Mouse (Mus musculus) limb, embryonic 12.5 days (tissue): ENCODE data around the gene Fam173a. TPM values are rescaled to one million over a fixed set of nuclear protein-coding genes. Genes with fewer than 3 reads are reported as not detected.

Source experiments
- ATAC-seq: fragments of 200-750 bp; cut with Nextera tagmentation; 2 replicates; pipeline ENCODE4 v1.8.0; 2017; ENCODE audit warnings: low read depth, moderate TSS enrichment; ENCODE audit not compliant: insufficient number of reproducible peaks, insufficient read depth, low FRiP score, low TSS enrichment
- H3K27ac ChIP-seq: fragments of 300-500 bp; sonication (generic); 2 replicates; pipeline ENCODE4 v1.5.1; 2016; ENCODE audit warnings: mild to moderate bottlenecking, moderate library complexity
- H3K27me3 ChIP-seq: fragments of 300-500 bp; sonication (generic); 2 replicates; pipeline ENCODE4 v1.6.1; 2016; ENCODE audit warnings: mild to moderate bottlenecking, moderate library complexity
- H3K36me3 ChIP-seq: fragments of 300-500 bp; sonication (generic); 2 replicates; pipeline ENCODE4 v1.6.1; 2016; ENCODE audit warnings: mild to moderate bottlenecking, moderate library complexity
- H3K4me1 ChIP-seq: fragments of 300-500 bp; sonication (generic); replicated peaks from 2 replicates; pipeline ENCODE4 v1.6.1; 2016
- H3K4me2 ChIP-seq: fragments of 300-500 bp; sonication (generic); 2 replicates; pipeline ENCODE4 v1.6.1; 2016; ENCODE audit warnings: mild to moderate bottlenecking, moderate library complexity
- H3K4me3 ChIP-seq: fragments of 300-500 bp; sonication (generic); replicated peaks from 2 replicates; pipeline ENCODE4 v1.5.1; 2016; ENCODE audit warnings: mild to moderate bottlenecking
- H3K9ac ChIP-seq: fragments of 300-500 bp; sonication (generic); replicated peaks from 2 replicates; pipeline ENCODE4 v1.6.1; 2016; ENCODE audit warnings: mild to moderate bottlenecking, moderate library complexity
- H3K9me3 ChIP-seq: fragments of 300-500 bp; sonication (generic); 2 replicates; pipeline ENCODE4 v1.6.1; 2016; ENCODE audit warnings: mild to moderate bottlenecking, moderate library complexity
- WGBS: fragments of 180-500 bp; shearing (Covaris S2); methylation state at CpG from one replicate; pipeline ENCODE4 v1.1.7; 2016; 5-methylcytosine and 5-hydroxymethylcytosine counted together
- polyA plus RNA-seq: library from polyadenylated mRNA; unstranded; fragments of >200 nt; fragmentation: Nextera tagmentation; extraction: Ambion mirVana; gene quantifications from 2 replicates; pipeline ENCODE4 v1.2.1, GENCODE M21; 2016

Fam173a gene
- polyA plus RNA-seq, 1 experiment from 2014 or later = 68.3 TPM

DNA sequence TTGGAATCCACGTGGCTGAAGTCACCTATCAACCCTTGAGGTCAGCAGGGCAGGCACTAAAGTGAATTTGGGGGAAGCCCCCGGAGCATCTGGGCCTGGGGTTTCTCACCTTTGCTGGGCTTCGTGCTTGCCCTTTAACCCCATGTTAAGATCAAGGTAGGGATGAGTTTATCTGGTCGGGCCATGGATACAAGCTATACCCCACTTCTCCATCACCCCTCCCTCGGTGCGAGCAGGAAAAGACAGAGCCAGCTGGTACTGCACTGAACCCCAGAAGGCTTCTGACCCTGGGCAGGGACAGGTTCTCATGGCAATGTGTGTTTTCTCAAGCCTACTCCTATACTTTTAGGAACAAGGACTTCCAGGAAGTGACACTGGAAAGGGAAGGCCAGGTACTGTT is 11.4 kb downstream of the Fam173a start:
- peaks cover 64% of the 10 kb centered on the region for H3K36me3 ChIP-seq
- no peak for ATAC-seq
- H3K27me3 ChIP-seq = no peaks in the 10 kb centered on the region
- no peak overlapping the region for H3K4me2 ChIP-seq
- H3K9ac ChIP-seq = no peak overlapping the region
- H3K9me3 ChIP-seq = no peaks in the 10 kb centered on the region
- 70% methylated on average over 6 of the region's 6 CpGs for WGBS
- no peak overlapping the region for H3K4me3 ChIP-seq
- peaks cover 24% of the 10 kb centered on the region for H3K4me1 ChIP-seq
- H3K27ac ChIP-seq = no peak overlapping the region

GRCm38 (mm10) chr17:25777948-25778347 is 14.8 kb downstream of the Fam173a start:
- no peaks in the 10 kb centered on the region for H3K9me3 ChIP-seq
- ATAC-seq = no peak
- no peak overlapping the region for H3K27ac ChIP-seq
- H3K4me2 ChIP-seq = no peak overlapping the region
- peaks cover 49% of the 10 kb centered on the region for H3K36me3 ChIP-seq
- no peak overlapping the region for H3K9ac ChIP-seq
- H3K4me1 ChIP-seq = peaks cover 10% of the 10 kb centered on the region
- 93% methylated on average over 5 of the region's 5 CpGs for WGBS
- no peak overlapping the region for H3K4me3 ChIP-seq
- H3K27me3 ChIP-seq = no peaks in the 10 kb centered on the region

GRCm38 (mm10) chr17:25775318-25776062 is 17.2 kb downstream of the Fam173a start:
- no peaks in the 10 kb centered on the region for H3K27me3 ChIP-seq
- 86% methylated on average over 10 of the region's 10 CpGs for WGBS
- no peak overlapping the region for H3K27ac ChIP-seq
- H3K36me3 ChIP-seq = peaks cover 24% of the 10 kb centered on the region
- peaks cover 9% of the 10 kb centered on the region for H3K4me1 ChIP-seq
- H3K9ac ChIP-seq = no peak overlapping the region
- H3K9me3 ChIP-seq = no peaks in the 10 kb centered on the region
- H3K4me2 ChIP-seq = no peak overlapping the region
- H3K4me3 ChIP-seq = no peak overlapping the region
- no peak for ATAC-seq

DNA sequence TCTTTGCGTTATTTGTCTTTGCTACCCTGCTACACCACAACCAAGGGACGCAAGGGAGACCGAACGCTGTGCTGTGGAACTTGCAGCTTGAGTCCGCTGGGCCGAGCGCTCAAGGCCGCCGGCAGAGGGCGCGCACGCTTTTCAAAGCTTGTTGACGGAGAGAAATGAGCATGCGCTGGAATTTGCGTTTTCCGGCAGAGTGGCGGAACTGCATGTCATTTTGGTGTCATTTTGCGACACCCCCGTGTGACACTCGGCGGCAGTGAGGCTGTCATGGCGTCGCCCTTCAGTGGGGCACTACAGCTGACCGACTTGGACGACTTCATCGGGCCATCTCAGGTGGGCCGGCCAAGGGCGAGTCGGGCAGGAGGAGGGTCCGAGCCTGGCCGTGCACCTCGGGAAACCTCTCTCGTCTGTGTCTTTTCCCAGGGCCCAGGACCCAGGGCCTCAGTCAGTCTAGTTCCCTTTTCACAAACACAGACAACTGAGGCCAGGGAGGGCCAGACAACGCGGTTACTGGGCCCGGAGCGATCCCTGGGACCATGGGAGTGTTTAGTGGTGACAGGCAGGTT is 19.1 kb downstream of the Fam173a start, which contains the start of gene Narfl:
TSS of gene Narfl (plus strand) at position 228 of the 572 bp plus-strand sequence.
- peak within 1 kb of the TSS; percentile 90 for H3K4me2 ChIP-seq
- peaks cover 14% of the 10 kb centered on the region for H3K36me3 ChIP-seq
- H3K4me1 ChIP-seq = peaks cover 9% of the 10 kb centered on the region
- peak within 1 kb of the TSS; percentile 83 for H3K9ac ChIP-seq
- 0 out of 2 replicates have a peak, but pooled peaks cover 6% of the 10 kb centered on the region for H3K27me3 ChIP-seq
- no peak within 1 kb of the TSS for H3K27ac ChIP-seq
- peak; percentile 77 for ATAC-seq
- no peaks in the 10 kb centered on the region for H3K9me3 ChIP-seq
- WGBS = 0% methylated on average over 37 of the region's 37 CpGs
- peak within 1 kb of the TSS; percentile 73 for H3K4me3 ChIP-seq

GRCm38 (mm10) chr17:25769331-25769730 is 23.4 kb downstream of the Fam173a start:
- Histone ChIP-seq H3K9ac (no peak overlapping the region), H3K4me1 (peaks cover 9% of the 10 kb centered on the region), H3K4me2 (no peak overlapping the region), H3K9me3 (no peaks in the 10 kb centered on the region), H3K27ac (no peak overlapping the region), H3K4me3 (no peak overlapping the region), H3K36me3 (no peaks in the 10 kb centered on the region), H3K27me3 (peaks cover 12% of the 10 kb centered on the region; the same call in 1 of the 2 replicates)
- WGBS = 24% methylated on average over 8 of the region's 9 CpGs
- ATAC-seq = no peak

- WGBS = 19% methylated on average over 5 of the region's 5 CpGs
- Histone ChIP-seq H3K9ac (no peak overlapping the region), H3K4me3 (no peak overlapping the region), H3K4me2 (no peak overlapping the region), H3K4me1 (peaks cover 5% of the 10 kb centered on the region; the same call in 1 of the 2 replicates), H3K27ac (no peak overlapping the region), H3K9me3 (no peaks in the 10 kb centered on the region), H3K36me3 (no peaks in the 10 kb centered on the region), H3K27me3 (peaks cover 12% of the 10 kb centered on the region; the same call in 1 of the 2 replicates)
- ATAC-seq = no peak
Measured at GRCm38 (mm10) chr17:25765886-25766285, 26.8 kb downstream of the Fam173a start.

- Histone ChIP-seq H3K4me1 (peaks cover 5% of the 10 kb centered on the region; the same call in 1 of the 2 replicates), H3K9me3 (no peaks in the 10 kb centered on the region), H3K4me3 (no peak overlapping the region), H3K9ac (no peak overlapping the region), H3K36me3 (no peaks in the 10 kb centered on the region), H3K27me3 (peaks cover 5% of the 10 kb centered on the region; the same call in 1 of the 2 replicates), H3K4me2 (no peak overlapping the region), H3K27ac (no peak overlapping the region)
- no peak for ATAC-seq
- 32% methylated on average over 3 of the region's 3 CpGs for WGBS
Measured at GRCm38 (mm10) chr17:25762591-25762990, 30.1 kb downstream of the Fam173a start.

- Histone ChIP-seq H3K4me2 (no peak overlapping the region), H3K27ac (no peak overlapping the region), H3K9ac (no peak overlapping the region), H3K4me3 (no peak overlapping the region), H3K9me3 (no peaks in the 10 kb centered on the region), H3K4me1 (peaks cover 5% of the 10 kb centered on the region; the same call in 1 of the 2 replicates), H3K36me3 (no peaks in the 10 kb centered on the region), H3K27me3 (no peaks in the 10 kb centered on the region; the same call in 1 of the 2 replicates)
- 70% methylated on average over 4 of the region's 4 CpGs for WGBS
- ATAC-seq = no peak
Measured at GRCm38 (mm10) chr17:25761561-25761970, 31.1 kb downstream of the Fam173a start.

- Histone ChIP-seq H3K9me3 (no peaks in the 10 kb centered on the region), H3K4me2 (no peak overlapping the region), H3K9ac (no peak overlapping the region), H3K4me1 (peaks cover 10% of the 10 kb centered on the region), H3K27ac (no peak overlapping the region), H3K4me3 (no peak overlapping the region), H3K27me3 (no peaks in the 10 kb centered on the region; the same call in 1 of the 2 replicates), H3K36me3 (no peaks in the 10 kb centered on the region)
- ATAC-seq = no peak
- WGBS = 74% methylated on average over 8 of the region's 8 CpGs
Measured at GRCm38 (mm10) chr17:25760148-25760547, 32.6 kb downstream of the Fam173a start.

GRCm38 (mm10) chr17:25757691-25758090 is 35.0 kb downstream of the Fam173a start:
- H3K4me1 ChIP-seq = peaks cover 10% of the 10 kb centered on the region
- 76% methylated on average over 3 of the region's 3 CpGs for WGBS

GRCm38 (mm10) chr17:25756378-25757242 is 36.1 kb downstream of the Fam173a start:
- no peak overlapping the region for H3K9ac ChIP-seq
- no peak overlapping the region for H3K4me2 ChIP-seq
- no peak for ATAC-seq
- 82% methylated on average over 9 of the region's 9 CpGs for WGBS
- H3K4me3 ChIP-seq = no peak overlapping the region
- H3K9me3 ChIP-seq = no peaks in the 10 kb centered on the region
- peaks cover 11% of the 10 kb centered on the region for H3K4me1 ChIP-seq
- no peaks in the 10 kb centered on the region; the same call in 1 of the 2 replicates for H3K27me3 ChIP-seq
- no peak overlapping the region for H3K27ac ChIP-seq
- no peaks in the 10 kb centered on the region for H3K36me3 ChIP-seq

More at GRCm38 (mm10) chr17:25757691-25758090, 35.0 kb downstream of the Fam173a start:
- no peak overlapping the region for H3K4me3 ChIP-seq
- H3K27me3 ChIP-seq = no peaks in the 10 kb centered on the region; the same call in 1 of the 2 replicates
- no peak for ATAC-seq
- no peak overlapping the region for H3K9ac ChIP-seq
- H3K36me3 ChIP-seq = no peaks in the 10 kb centered on the region
- H3K4me2 ChIP-seq = no peak overlapping the region
- no peaks in the 10 kb centered on the region for H3K9me3 ChIP-seq
- no peak overlapping the region for H3K27ac ChIP-seq
